Mouse (Mus musculus): ENCODE data around the gene Olfr1388.
A peak's percentile ranks its signal among the peaks of the same experiment; 100 is the strongest.
"Not testable (repeated sequence)": the region's sequence is repeated elsewhere in the genome, so short reads cannot be mapped to it uniquely, and the experiment has no call there.

The Olfr1388 gene

DNA sequence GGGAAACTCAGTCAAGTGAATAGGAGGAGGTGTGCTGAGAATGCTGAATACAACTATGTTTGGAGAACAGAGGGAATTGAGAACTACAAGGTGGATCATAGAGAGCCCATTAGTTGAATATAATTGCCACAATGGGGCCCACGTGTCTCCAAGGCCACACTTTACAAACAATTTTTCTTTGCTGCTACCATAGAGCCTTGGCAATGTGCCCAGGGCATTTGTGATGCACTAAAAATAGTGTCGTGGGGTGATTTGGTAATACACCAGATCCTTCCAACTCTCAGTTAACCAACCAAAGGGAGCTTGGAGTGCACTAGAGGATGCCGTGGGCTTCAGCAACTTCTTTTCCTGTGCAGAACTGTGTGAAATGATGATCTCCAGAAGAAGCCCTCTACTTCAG, at the start of gene Olfr1388:
Gene Olfr1388 (plus strand): TSS at position 214 of the 400 bp plus-strand sequence.
- peak; percentile 7 to 62 for DNase-seq (ENCODE audit: inconsistent age in 2 of 2, low spot score in 1 of 2)

DNA sequence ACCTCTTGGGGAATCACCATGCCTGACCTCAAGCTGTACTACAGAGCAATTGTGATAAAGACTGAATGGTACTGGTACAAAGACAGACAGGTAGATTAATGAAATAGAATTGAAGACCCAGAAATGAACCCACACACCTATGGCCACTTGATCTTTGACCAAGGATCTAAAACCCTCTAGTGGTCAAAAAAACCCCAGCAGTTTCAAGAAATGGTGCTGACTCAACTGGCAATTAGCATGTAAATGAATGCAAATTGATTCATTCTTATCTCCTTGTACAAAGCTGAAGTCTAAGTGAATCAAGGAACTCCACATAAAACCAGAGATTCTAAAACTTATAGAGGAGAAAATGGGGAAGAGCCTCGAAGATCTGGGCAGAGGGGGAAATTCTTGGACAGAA, 43.7 kb upstream of the Olfr1388 start:
- not testable (repeated sequence) for DNase-seq (ENCODE audit: inconsistent age in 2 of 2, low spot score in 1 of 2)

DNA sequence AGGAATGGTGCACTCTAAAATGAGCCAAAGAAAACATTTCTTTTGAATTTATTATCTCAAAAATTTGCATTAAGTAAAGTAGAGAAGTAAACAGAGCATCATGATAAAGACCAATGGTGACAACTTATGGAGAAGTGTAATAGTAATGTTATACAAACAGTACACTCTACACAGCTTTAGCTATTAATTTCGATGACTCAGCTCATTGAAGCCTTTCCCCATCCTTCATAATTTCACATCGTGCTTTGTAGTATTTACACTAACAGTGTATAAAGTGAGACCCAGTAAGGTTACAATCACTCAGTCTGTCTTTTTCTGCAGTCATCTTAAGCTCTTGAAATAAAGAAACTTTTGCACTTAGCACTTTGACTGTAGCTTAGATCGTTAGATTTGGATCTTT, 29.6 kb upstream of the Olfr1388 start:
- no peak for DNase-seq (ENCODE audit: inconsistent age in 2 of 2, low spot score in 1 of 2)

DNA sequence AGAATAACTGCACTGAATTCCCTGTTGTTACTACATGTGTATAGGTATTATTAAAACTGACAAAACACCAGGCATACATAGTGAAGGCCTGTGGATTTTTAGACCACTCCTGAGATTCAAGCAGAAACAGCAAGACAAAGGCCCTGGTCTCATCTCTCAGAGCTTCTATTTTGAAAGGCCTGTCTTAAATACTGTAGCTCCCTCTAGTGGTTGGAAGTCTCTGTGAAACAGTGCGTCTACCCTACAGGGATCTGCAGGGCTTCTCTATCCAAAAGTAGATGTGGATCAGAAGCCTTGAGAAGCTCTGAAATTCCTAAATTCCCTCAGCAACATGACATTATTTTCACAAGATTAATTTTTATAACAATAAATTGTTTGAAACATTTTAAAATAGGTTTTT, 25.9 kb upstream of the Olfr1388 start:
- peak in 1 of 2 experiments; percentile 69 for DNase-seq (ENCODE audit: inconsistent age in 2 of 2, low spot score in 1 of 2)

GRCm38 (mm10) chr11:49422767-49423166, 13.7 kb upstream of the Olfr1388 start, which contains the start of gene Olfr1389:
Gene Olfr1389, plus strand, starts transcription at chr11:49423067.
- DNase-seq (ENCODE audit: inconsistent age in 2 of 2, low spot score in 1 of 2) = no peak

GRCm38 (mm10) chr11:49425257-49425927, 11.0 kb upstream of the Olfr1388 start:
- no peak for DNase-seq (ENCODE audit: inconsistent age in 2 of 2, low spot score in 1 of 2)

DNA sequence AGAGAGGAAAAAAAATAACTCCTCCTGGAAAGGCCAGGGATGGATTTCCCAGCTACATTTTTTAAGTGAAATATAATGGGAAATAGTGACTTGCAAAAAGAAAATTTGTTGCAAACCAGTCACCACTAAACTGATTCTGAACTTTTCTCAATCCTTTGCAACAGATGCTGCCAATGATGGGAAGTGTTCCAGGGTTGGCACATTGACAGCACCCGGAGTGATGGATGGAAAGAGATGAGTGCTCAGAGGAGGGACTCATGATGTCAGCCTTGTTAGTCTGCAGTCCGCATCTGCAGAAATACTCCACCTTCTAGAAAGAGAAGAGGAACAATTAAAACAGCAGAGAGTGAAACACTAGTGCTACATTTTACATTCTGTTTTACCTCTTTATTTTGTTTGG, 6.8 kb upstream of the Olfr1388 start:
- DNase-seq (ENCODE audit: inconsistent age in 2 of 2, low spot score in 1 of 2) = no peak

DNA sequence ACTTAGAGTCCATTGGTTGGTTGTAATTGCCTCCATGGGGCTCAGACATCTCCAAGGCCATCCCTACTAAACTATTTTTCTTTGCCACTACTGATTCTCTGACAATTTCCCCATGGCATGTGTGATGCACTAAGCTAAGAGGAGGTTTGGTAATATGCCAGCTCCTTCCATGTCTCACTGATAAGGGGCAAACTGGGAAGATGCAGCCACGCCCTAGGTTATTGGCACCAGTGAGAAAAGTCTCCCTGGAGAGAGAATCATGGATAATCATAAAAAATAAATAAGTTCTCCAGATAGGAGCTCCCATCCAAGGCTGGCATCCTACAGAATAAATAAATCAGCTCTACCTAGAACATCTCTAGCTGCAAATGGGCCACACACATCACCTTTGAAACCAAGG, 18.6 kb downstream of the Olfr1388 start, which contains the start of gene Olfr1387:
Gene Olfr1387 (plus strand): TSS at position 301 of the 400 bp plus-strand sequence.
- no peak for DNase-seq (ENCODE audit: inconsistent age in 2 of 2, low spot score in 1 of 2)

- DNase-seq (ENCODE audit: inconsistent age in 2 of 2, low spot score in 1 of 2) = not testable (repeated sequence)
These were observed 28.3 kb downstream of the Olfr1388 start, which contains the start of gene Olfr1386 for GRCm38 (mm10) chr11:49464746-49465145. Gene Olfr1386, plus strand, starts transcription at chr11:49465046.

- no peak for DNase-seq (ENCODE audit: inconsistent age in 2 of 2, low spot score in 1 of 2)
These were observed 49.5 kb downstream of the Olfr1388 start for GRCm38 (mm10) chr11:49485973-49486372.

- DNase-seq (ENCODE audit: inconsistent age in 2 of 2, low spot score in 1 of 2) = not testable (repeated sequence)
These were observed 52.3 kb downstream of the Olfr1388 start, which contains the start of gene Olfr1385 for GRCm38 (mm10) chr11:49488770-49489169. Gene Olfr1385, plus strand, starts transcription at chr11:49489070.
